Comparison of ENCODE assay signal across 26 mouse cellular contexts in genomic region chr16:90490066-90490465, GRCm38 (mm10).
DNase-seq lines count a peak whose midpoint lies in the region; ATAC-seq lines count a peak whose summit lies in the region.
"Had no signal": no experiment of that assay in that cellular context is flagged by ENCODE, and none has a peak within 500 bp of the region (broad histone marks: within the 10 kb centered on the region; RNA-seq: fewer than 3 reads in every experiment).

No protein-coding gene starts in this region.

- H3K9ac ChIP-seq in embryonic facial prominence, embryonic 14.5 days (ENCODE audit: low read depth, low read length): no peak overlapping the region
- no peak overlapping the region for H3K9ac ChIP-seq in heart, embryonic 16.5 days (ENCODE audit: low read length)
- H3K9ac ChIP-seq: embryonic facial prominence, embryonic 13.5 days; hindbrain, embryonic 15.5 days; neural tube, embryonic 12.5 days had no signal

- peaks cover 61% of the 10 kb centered on the region for H3K36me3 ChIP-seq in embryonic facial prominence, embryonic 14.5 days (ENCODE audit: control insufficient read depth, insufficient read depth, low read length)
- peaks cover 95% of the 10 kb centered on the region for H3K36me3 ChIP-seq in embryonic facial prominence, embryonic 10.5 days (replicated peaks)
- H3K36me3 ChIP-seq in heart, embryonic 16.5 days (ENCODE audit: control insufficient read depth, insufficient read depth): peaks cover 16% of the 10 kb centered on the region

- H3K9me3 ChIP-seq in embryonic facial prominence, embryonic 14.5 days (ENCODE audit: control insufficient read depth, low read length): no peaks in the 10 kb centered on the region
- H3K9me3 ChIP-seq in embryonic facial prominence, embryonic 10.5 days: no peaks in the 10 kb centered on the region
- no peaks in the 10 kb centered on the region for H3K9me3 ChIP-seq in heart, embryonic 16.5 days (replicated peaks; ENCODE audit: control insufficient read depth, low read length)
- H3K9me3 ChIP-seq: embryonic facial prominence, embryonic 13.5 days; heart, embryonic 10.5 days; hindbrain, embryonic 10.5 days; hindbrain, embryonic 15.5 days; neural tube, embryonic 12.5 days had no signal

- no peak overlapping the region for H3K4me3 ChIP-seq in embryonic facial prominence, embryonic 14.5 days (ENCODE audit: low read depth, low read length)
- no peak overlapping the region for H3K4me3 ChIP-seq in embryonic facial prominence, embryonic 10.5 days
- H3K4me3 ChIP-seq in heart, embryonic 16.5 days (ENCODE audit: low read length): no peak overlapping the region
- H3K4me3 ChIP-seq: embryonic facial prominence, embryonic 13.5 days; erythroblast, embryonic 14.5 days; gastrocnemius, adult 2 months; heart, embryonic 10.5 days; hindbrain, embryonic 10.5 days; hindbrain, embryonic 15.5 days; neural tube, embryonic 12.5 days had no signal

- 0 out of 2 replicates have a peak, but pooled peaks have one; percentile 27 for ATAC-seq in embryonic facial prominence, embryonic 14.5 days (ENCODE audit: low read depth)
- ATAC-seq in heart, embryonic 16.5 days (replicated peaks; ENCODE audit: extremely low read depth, insufficient read depth, low FRiP score): 0 out of 2 replicates have a peak, but pooled peaks have one; percentile 23
- ATAC-seq: forebrain, embryonic 14.5 days; inflammation-experienced regulatory T-cells, adult 6 months; midbrain, embryonic 16.5 days had no signal

- peaks cover 18% of the 10 kb centered on the region; the same call in 1 of the 2 replicates for H3K4me1 ChIP-seq in embryonic facial prominence, embryonic 14.5 days (ENCODE audit: control insufficient read depth, insufficient read depth, low read length)
- peaks cover 16% of the 10 kb centered on the region for H3K4me1 ChIP-seq in embryonic facial prominence, embryonic 10.5 days
- H3K4me1 ChIP-seq in heart, embryonic 16.5 days (ENCODE audit: control insufficient read depth, insufficient read depth, low read length): peaks cover 5% of the 10 kb centered on the region; the same call in 1 of the 2 replicates
- H3K4me1 ChIP-seq: hindbrain, embryonic 10.5 days had no signal

- no peaks in the 10 kb centered on the region for H3K27me3 ChIP-seq in embryonic facial prominence, embryonic 14.5 days (replicated peaks; ENCODE audit: control insufficient read depth, insufficient read depth, low read length)
- H3K27me3 ChIP-seq in embryonic facial prominence, embryonic 10.5 days (replicated peaks; ENCODE audit: low read depth, poor library complexity, severe bottlenecking): no peaks in the 10 kb centered on the region
- H3K27me3 ChIP-seq in heart, embryonic 16.5 days (ENCODE audit: control insufficient read depth, insufficient read depth, low read length): no peaks in the 10 kb centered on the region
- H3K27me3 ChIP-seq: embryonic facial prominence, embryonic 13.5 days; hindbrain, embryonic 15.5 days; neural tube, embryonic 12.5 days had no signal

- no peak overlapping the region for H3K4me2 ChIP-seq in embryonic facial prominence, embryonic 14.5 days (ENCODE audit: low read depth, low read length)
- H3K4me2 ChIP-seq in heart, embryonic 16.5 days (ENCODE audit: low read depth, low read length): no peak overlapping the region
- H3K4me2 ChIP-seq: embryonic facial prominence, embryonic 13.5 days; hindbrain, embryonic 15.5 days; liver, embryonic 11.5 days; midbrain, embryonic 11.5 days; neural tube, embryonic 12.5 days had no signal

- no peak overlapping the region for H3K27ac ChIP-seq in embryonic facial prominence, embryonic 14.5 days (replicated peaks; ENCODE audit: low read depth, low read length)
- no peak overlapping the region for H3K27ac ChIP-seq in embryonic facial prominence, embryonic 10.5 days (replicated peaks)
- H3K27ac ChIP-seq in heart, embryonic 16.5 days (ENCODE audit: low read length): no peak overlapping the region
- H3K27ac ChIP-seq: gastrocnemius, adult 2 months; heart, embryonic 10.5 days; hindbrain, embryonic 10.5 days; hindbrain, embryonic 15.5 days; neural tube, embryonic 12.5 days had no signal

- 72% methylated on average over 4 of the region's 4 CpGs for WGBS in embryonic facial prominence, embryonic 14.5 days
- 85% methylated on average over 4 of the region's 4 CpGs for WGBS in embryonic facial prominence, embryonic 10.5 days
- WGBS in heart, embryonic 16.5 days: 68% methylated on average over 4 of the region's 4 CpGs

- no peak for DNase-seq in embryonic facial prominence, embryonic 14.5 days (ENCODE audit: low spot score)
- DNase-seq in embryonic facial prominence, embryonic 10.5 days (ENCODE audit: low spot score): no peak
- DNase-seq in heart, adult 8-10 months (ENCODE audit: low spot score): no peak
- peak; percentile 16 for DNase-seq in lung, postnatal 10 days
- no peak for DNase-seq in lung, postnatal 14 days
- peak; percentile 89 for DNase-seq in fat pad, adult 2 months (ENCODE audit: extremely low read depth, low read depth, low spot score)
- no peak for DNase-seq in neural tube, embryonic 10.5 days (ENCODE audit: extremely low spot score, low spot score)
- DNase-seq: adrenal gland, adult 8-10 months; cerebellum, adult 8-10 months; cerebellum, postnatal 36 days; gastrocnemius, adult 2 months; kidney, adult 11 months; kidney, postnatal 14 days; right cerebral cortex, postnatal 4 days had no signal

Comparison
In these comparisons a context has a peak if more than half of its experiments do, and no peak if none do; other contexts are left out.
1. DNase-seq: peak in lung, postnatal 10 days (single experiment) and fat pad, adult 2 months (single experiment); none in embryonic facial prominence, embryonic 14.5 days (single experiment), embryonic facial prominence, embryonic 10.5 days (single experiment), heart, adult 8-10 months (single experiment), lung, postnatal 14 days (single experiment) and neural tube, embryonic 10.5 days (single experiment).